Mouse (Mus musculus): ENCODE data around the gene Pcgf3. TPM values are rescaled to one million over a fixed set of nuclear protein-coding genes. Genes with fewer than 3 reads are reported as not detected.

Pcgf3 gene
- polyA plus RNA-seq, 1 experiment, result 111 TPM

DNA sequence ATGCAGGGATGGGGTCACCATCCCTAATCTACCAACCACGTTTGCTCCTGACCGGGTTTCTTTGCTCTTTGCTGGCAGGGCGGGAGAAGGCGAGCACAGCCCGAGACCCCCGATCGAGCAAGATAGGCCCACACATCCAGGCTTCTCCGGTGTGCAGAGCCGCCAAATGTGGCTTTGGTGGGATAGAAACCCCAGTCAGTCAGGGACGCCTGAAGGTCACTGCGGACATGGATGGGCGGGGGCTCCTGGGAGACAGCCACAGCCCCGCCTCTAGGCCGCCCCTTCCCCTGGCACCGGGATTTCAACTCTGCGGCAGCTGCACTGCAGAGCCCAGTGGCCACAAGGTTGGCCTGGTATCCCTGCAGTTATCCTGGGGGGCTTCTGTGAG, 89.2 kb downstream of the Pcgf3 start:
- TF ChIP-seq EP300 (IDR thresholded peaks at IDR 0.05; ENCODE audit: insufficient read depth, low read depth, low read length) (no peak), CTCF (IDR thresholded peaks at IDR 0.05; ENCODE audit: low read depth, low read length) (no peak), POLR2A (IDR thresholded peaks at IDR 0.05; ENCODE audit: insufficient read depth, low read length) (no peak)
- peak overlapping the region; percentile 53 for H3K9ac ChIP-seq (ENCODE audit: low read depth, poor library complexity, severe bottlenecking)

DNA sequence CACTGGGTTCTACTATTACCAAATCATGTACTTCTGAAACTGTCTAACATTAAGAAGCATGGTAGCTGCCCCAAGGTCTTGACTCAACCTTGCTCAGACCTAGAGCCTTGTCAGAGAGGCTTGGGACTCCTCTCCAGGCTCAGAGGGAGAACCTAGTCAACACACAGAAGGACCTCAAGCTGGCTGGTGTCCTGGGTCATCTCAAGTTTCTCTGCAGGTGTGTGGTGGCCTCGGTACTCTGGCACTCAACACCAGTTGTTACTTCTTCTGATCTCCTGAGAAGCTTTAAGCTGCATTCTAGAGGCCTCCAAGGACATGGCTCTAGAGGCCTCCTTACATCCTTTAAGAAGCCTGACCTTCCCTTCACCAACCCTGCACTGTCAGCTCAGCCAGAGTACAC, 93.0 kb downstream of the Pcgf3 start:
- Histone ChIP-seq H3K27me3 (ENCODE audit: control insufficient read depth, insufficient read depth, low read length, poor library complexity, severe bottlenecking) (no peaks in the 10 kb centered on the region), H3K36me3 (ENCODE audit: control insufficient read depth, insufficient read depth, low read length, poor library complexity, severe bottlenecking) (no peaks in the 10 kb centered on the region), H3K9me3 (replicated peaks; ENCODE audit: control insufficient read depth, insufficient read depth, low read length, poor library complexity, severe bottlenecking) (no peaks in the 10 kb centered on the region), H3K27ac (ENCODE audit: insufficient read depth, low read length) (no peak overlapping the region), H3K4me1 (ENCODE audit: control insufficient read depth, insufficient read depth, low read length) (no peaks in the 10 kb centered on the region), H3K4me3 (ENCODE audit: low read depth, low read length) (no peak overlapping the region), H3K9ac (ENCODE audit: low read depth, poor library complexity, severe bottlenecking) (no peak overlapping the region)
- no peak for TF ChIP-seq CTCF (IDR thresholded peaks at IDR 0.05; ENCODE audit: low read depth, low read length)
- TF ChIP-seq POLR2A (IDR thresholded peaks at IDR 0.05; ENCODE audit: insufficient read depth, low read length), result no peak

More for the DNA sequence above, 89.2 kb downstream of the Pcgf3 start:
- no peak overlapping the region for H3K27ac ChIP-seq (ENCODE audit: insufficient read depth, low read length)
- H3K4me1 ChIP-seq (ENCODE audit: control insufficient read depth, insufficient read depth, low read length), result no peaks in the 10 kb centered on the region
- H3K27me3 ChIP-seq (ENCODE audit: control insufficient read depth, insufficient read depth, low read length, poor library complexity, severe bottlenecking), result no peaks in the 10 kb centered on the region
- no peaks in the 10 kb centered on the region for H3K9me3 ChIP-seq (replicated peaks; ENCODE audit: control insufficient read depth, insufficient read depth, low read length, poor library complexity, severe bottlenecking)
- H3K4me3 ChIP-seq (ENCODE audit: low read depth, low read length), result peak overlapping the region; percentile 58
- H3K36me3 ChIP-seq (ENCODE audit: control insufficient read depth, insufficient read depth, low read length, poor library complexity, severe bottlenecking), result no peaks in the 10 kb centered on the region

Other genes starting within 250 kb of the Pcgf3 start
- 39.6 and 44.7 TPM in 2 replicates for gene Dr1, start 192.3 kb upstream of the Pcgf3 start, polyA plus RNA-seq (2011; ENCODE audit: insufficient read depth, insufficient read length, low read depth, missing spikeins)
- 8.7 and 10.0 TPM in 2 replicates for gene Pigg, start 148.6 kb upstream of the Pcgf3 start, polyA plus RNA-seq (2011; ENCODE audit: insufficient read depth, insufficient read length, low read depth, missing spikeins)
- not detected in 2 replicates for gene Gm42517, start 93.3 kb upstream of the Pcgf3 start, polyA plus RNA-seq (2011; ENCODE audit: insufficient read depth, insufficient read length, low read depth, missing spikeins)
- gene Pde6b, start 72.8 kb upstream of the Pcgf3 start, polyA plus RNA-seq (2011; ENCODE audit: insufficient read depth, insufficient read length, low read depth, missing spikeins), result not detected in 2 replicates
- gene Atp5k, start 26.8 kb upstream of the Pcgf3 start, polyA plus RNA-seq (2011; ENCODE audit: insufficient read depth, insufficient read length, low read depth, missing spikeins), result 233 and 261 TPM in 2 replicates
- gene Mfsd7a, start 12.3 kb upstream of the Pcgf3 start, polyA plus RNA-seq (2011; ENCODE audit: insufficient read depth, insufficient read length, low read depth, missing spikeins), result 0.62 and 0.63 TPM in 2 replicates
- gene Cplx1, start 88.8 kb downstream of the Pcgf3 start, polyA plus RNA-seq (2011; ENCODE audit: insufficient read depth, insufficient read length, low read depth, missing spikeins), result 1.2 and 1.8 TPM in 2 replicates
- 55.0 and 63.0 TPM in 2 replicates for gene Gak, start 168.5 kb downstream of the Pcgf3 start, polyA plus RNA-seq (2011; ENCODE audit: insufficient read depth, insufficient read length, low read depth, missing spikeins)
- gene Tmem175, start 168.5 kb downstream of the Pcgf3 start, polyA plus RNA-seq (2011; ENCODE audit: insufficient read depth, insufficient read length, low read depth, missing spikeins), result 16.1 and 19.7 TPM in 2 replicates
- gene Idua, start 199.1 kb downstream of the Pcgf3 start, polyA plus RNA-seq (2011; ENCODE audit: insufficient read depth, insufficient read length, low read depth, missing spikeins), result 13.8 and 17.4 TPM in 2 replicates
- 6.5 and 10.7 TPM in 2 replicates for gene Dgkq, start 208.4 kb downstream of the Pcgf3 start, polyA plus RNA-seq (2011; ENCODE audit: insufficient read depth, insufficient read length, low read depth, missing spikeins)
- gene Slc26a1, start 214.3 kb downstream of the Pcgf3 start, polyA plus RNA-seq (2011; ENCODE audit: insufficient read depth, insufficient read length, low read depth, missing spikeins), result not detected in 2 replicates
- gene Fgfrl1, start 231.2 kb downstream of the Pcgf3 start, polyA plus RNA-seq (2011; ENCODE audit: insufficient read depth, insufficient read length, low read depth, missing spikeins), result 8.9 and 13.2 TPM in 2 replicates